Mouse (Mus musculus) naive thymus-derived CD4-positive, alpha-beta T cell, adult 5 months (primary cell): ENCODE measurements around the gene Fbxo2. TPM values are rescaled to one million over a fixed set of nuclear protein-coding genes. Genes with fewer than 3 reads are reported as not detected.

Experiments
- polyA plus RNA-seq: library from polyadenylated mRNA; unstranded; fragments of 100-300 nt; shearing (Covaris generic); gene quantifications from one replicate; pipeline ENCODE4 v1.2.1, GENCODE M21; 2017

Fbxo2 gene
- not detected for polyA plus RNA-seq

GRCm38 (mm10) chr4:148160436-148161390, at the start of gene Fbxo2, which contains the start of gene Fbxo44:
Gene Fbxo2, plus strand, starts transcription at chr4:148160621.
Gene Fbxo44, minus strand, starts transcription at chr4:148160482.

GRCm38 (mm10) chr4:148130133-148130532, 30.3 kb upstream of the Fbxo2 start, which contains the start of gene Mad2l2:
Gene Mad2l2, plus strand, starts transcription at chr4:148130384.

GRCm38 (mm10) chr4:148130561-148131413, 29.6 kb upstream of the Fbxo2 start, which contains the start of gene Draxin:
Gene Draxin, minus strand, starts transcription at chr4:148130698.

GRCm38 (mm10) chr4:148151267-148152168, 8.9 kb upstream of the Fbxo2 start, which contains the start of gene Fbxo6:
Gene Fbxo6, minus strand, starts transcription at chr4:148152140.

Other genes with a start within 250 kb of the Fbxo2 start
- 8.2 TPM for gene Plod1, start 223.9 kb upstream of the Fbxo2 start, polyA plus RNA-seq
- gene 2510039O18Rik, start 219.7 kb upstream of the Fbxo2 start, polyA plus RNA-seq = 92.5 TPM
- not detected for gene Nppb, start 174.8 kb upstream of the Fbxo2 start, polyA plus RNA-seq
- gene Nppa, start 159.9 kb upstream of the Fbxo2 start, polyA plus RNA-seq = not detected
- 12.6 TPM for gene Clcn6, start 121.8 kb upstream of the Fbxo2 start, polyA plus RNA-seq
- gene Mthfr, start 121.5 kb upstream of the Fbxo2 start, polyA plus RNA-seq = 24.7 TPM
- gene Agtrap, start 72.6 kb upstream of the Fbxo2 start, polyA plus RNA-seq = 13.5 TPM
- gene Mad2l2, start 30.2 kb upstream of the Fbxo2 start, polyA plus RNA-seq = 38.1 TPM
- gene Draxin, start 29.9 kb upstream of the Fbxo2 start, polyA plus RNA-seq = not detected
- gene Fbxo6, start 8.5 kb upstream of the Fbxo2 start, polyA plus RNA-seq = 18.9 TPM
- gene Fbxo44, start 139 bp upstream of the Fbxo2 start, polyA plus RNA-seq = 2.4 TPM
- not detected for gene Disp3, start 127.3 kb downstream of the Fbxo2 start, polyA plus RNA-seq